Mouse (Mus musculus) brain, embryonic 14.5 days (tissue): ENCODE measurements at regions not wholly inside any gene's neighbourhood (a gene's known extent, or its start where the extent isn't known, plus 50 kb on each side); places are given as distances from the start of the nearest gene placed in this dataset.

ENCODE experiments used
- CTCF ChIP-seq: fragments of 200-500 bp; IDR thresholded peaks from 2 replicates; pipeline ENCODE4 v1.5.1; 2012; ENCODE audit warnings: inconsistent platforms, mild to moderate bottlenecking, moderate library complexity, borderline replicate concordance; ENCODE audit not compliant: insufficient read depth, insufficient read length; ENCODE audit errors: extremely low read depth
- POLR2A ChIP-seq: fragments of 200-500 bp; IDR thresholded peaks from 2 replicates; pipeline ENCODE4 v1.6.1; 2012; ENCODE audit warnings: mild to moderate bottlenecking, inconsistent platforms, borderline replicate concordance; ENCODE audit not compliant: poor library complexity, insufficient read depth, insufficient read length, severe bottlenecking; ENCODE audit errors: extremely low read depth

- TF ChIP-seq POLR2A (no peak), CTCF (no peak)
Measured at GRCm38 (mm10) chr9:67154062-67154461, 104.9 kb upstream of the Tpm1 start.
